Mouse (Mus musculus) heart, postnatal 0 days (tissue): ENCODE measurements around the gene Anapc7. TPM values are rescaled to one million over a fixed set of nuclear protein-coding genes. Genes with fewer than 3 reads are reported as not detected.

Source experiments
- ATAC-seq: fragments of 200-750 bp; cut with Nextera tagmentation; 2 replicates; pipeline ENCODE4 v1.8.0; 2017; ENCODE audit warnings: low read depth, moderate number of reproducible peaks, moderate library complexity; ENCODE audit not compliant: insufficient read depth
- DNase-seq: peaks from one replicate; pipeline ENCODE4 v3.0.0-alpha.2; 2016; ENCODE audit warnings: low spot score
- H3K27ac ChIP-seq: fragments of 300-500 bp; sonication (generic); 2 replicates; pipeline ENCODE4 v1.5.1; 2014; ENCODE audit warnings: low read depth, mild to moderate bottlenecking
- H3K27me3 ChIP-seq: fragments of 300-500 bp; sonication (generic); 2 replicates; pipeline ENCODE4 v1.6.1; 2014; ENCODE audit warnings: low read length, mixed read lengths; ENCODE audit not compliant: control insufficient read depth, insufficient read depth
- H3K36me3 ChIP-seq: fragments of 300-500 bp; sonication (generic); replicated peaks from 2 replicates; pipeline ENCODE4 v1.6.1; 2014; ENCODE audit warnings: low read length, mixed read lengths; ENCODE audit not compliant: control insufficient read depth, insufficient read depth
- H3K4me1 ChIP-seq: fragments of 300-500 bp; sonication (generic); 2 replicates; pipeline ENCODE4 v1.6.1; 2014; ENCODE audit warnings: antibody characterized with exemption; ENCODE audit not compliant: control insufficient read depth, insufficient read depth
- H3K4me2 ChIP-seq: fragments of 300-500 bp; sonication (generic); 2 replicates; pipeline ENCODE4 v1.6.1; 2014; ENCODE audit warnings: low read depth, mild to moderate bottlenecking, low read length, moderate library complexity
- H3K4me3 ChIP-seq: fragments of 300-500 bp; sonication (generic); 2 replicates; pipeline ENCODE4 v1.5.1; 2014; ENCODE audit warnings: low read depth, low read length
- H3K9ac ChIP-seq: fragments of 300-500 bp; sonication (generic); replicated peaks from 2 replicates; pipeline ENCODE4 v1.6.1; 2014; ENCODE audit warnings: low read depth, low read length, mixed read lengths
- H3K9me3 ChIP-seq: fragments of 300-500 bp; sonication (generic); replicated peaks from 2 replicates; pipeline ENCODE4 v1.6.1; 2016; ENCODE audit warnings: low read length; ENCODE audit not compliant: control insufficient read depth
- CTCF ChIP-seq: IDR thresholded peaks from 2 replicates; pipeline ENCODE4 v1.5.1; 2016; ENCODE audit warnings: antibody characterized with exemption, control low read depth, low read depth
- EP300 ChIP-seq: IDR thresholded peaks from 2 replicates; pipeline ENCODE4 v1.6.1; 2016; ENCODE audit warnings: antibody characterized with exemption, low read depth
- WGBS: fragments of 180-500 bp; shearing (Covaris S2); extraction: QIAGEN DNeasy Blood & Tissue Kit; methylation state at CpG from one replicate; pipeline ENCODE4 v1.1.7; 2014; 5-methylcytosine and 5-hydroxymethylcytosine counted together
- polyA plus RNA-seq: library from polyadenylated mRNA; unstranded; fragments of >200 nt; fragmentation: Nextera tagmentation; extraction: Ambion mirVana; gene quantifications from 2 replicates; pipeline ENCODE4 v1.2.1, GENCODE M21; 2015
- total RNA-seq: library from RNA; depleted of rRNA; stranded (reverse); fragments of >200 nt; gene quantifications from 2 replicates; pipeline ENCODE4 v1.2.3, GENCODE M21; 2014; ENCODE audit warnings: low replicate concordance

The Anapc7 gene
- total and polyA plus RNA-seq, 2 experiments from 2014 or later: 30.1 to 36.9 TPM

DNA sequence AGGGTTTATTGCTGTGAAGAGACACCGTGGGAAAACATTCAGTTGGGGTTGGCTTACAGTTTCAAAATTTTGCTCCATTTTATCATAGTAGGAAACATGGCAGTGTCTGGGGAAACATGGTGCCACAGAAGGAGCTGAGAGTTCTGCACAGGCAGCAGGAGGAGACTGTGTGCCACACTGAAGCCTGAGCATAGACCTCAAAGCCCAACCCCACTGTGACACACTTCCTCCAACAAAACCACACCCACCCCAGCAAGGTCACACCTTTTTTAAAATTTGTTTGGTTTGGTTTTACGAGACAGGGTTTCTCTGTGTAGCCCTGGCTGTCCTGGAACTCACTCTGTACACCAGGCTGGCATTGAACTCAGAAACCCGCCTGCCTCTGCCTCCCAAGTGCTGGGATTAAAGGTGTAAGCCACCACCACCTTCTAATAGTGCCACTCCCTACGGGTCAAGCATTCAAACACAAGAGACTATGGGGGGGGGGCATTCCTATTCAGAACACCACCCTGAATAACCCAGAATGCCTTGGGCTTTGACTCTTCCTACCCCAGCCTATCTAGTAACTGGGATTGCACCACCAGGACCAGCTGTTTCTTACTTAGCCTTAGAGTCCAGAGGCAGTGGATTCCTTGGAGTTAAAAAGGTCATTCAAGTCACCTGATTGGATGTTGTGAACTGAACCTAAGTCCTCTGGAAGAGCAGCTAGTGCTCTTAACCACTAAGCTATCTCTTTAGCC lies 8.7 kb downstream of the Anapc7 start:
- H3K36me3 ChIP-seq: peaks cover 71% of the 10 kb centered on the region
- DNase-seq (peak; percentile 5), ATAC-seq (no peak)
- H3K4me3 ChIP-seq: no peak overlapping the region
- no peak overlapping the region for H3K27ac ChIP-seq
- 94% methylated on average over 4 of the region's 4 CpGs for WGBS
- H3K27me3 ChIP-seq: no peaks in the 10 kb centered on the region
- no peak overlapping the region for H3K4me2 ChIP-seq
- no peaks in the 10 kb centered on the region for H3K4me1 ChIP-seq
- TF ChIP-seq CTCF (no peak), EP300 (no peak)
- H3K9me3 ChIP-seq: no peaks in the 10 kb centered on the region
- H3K9ac ChIP-seq: no peak overlapping the region

DNA sequence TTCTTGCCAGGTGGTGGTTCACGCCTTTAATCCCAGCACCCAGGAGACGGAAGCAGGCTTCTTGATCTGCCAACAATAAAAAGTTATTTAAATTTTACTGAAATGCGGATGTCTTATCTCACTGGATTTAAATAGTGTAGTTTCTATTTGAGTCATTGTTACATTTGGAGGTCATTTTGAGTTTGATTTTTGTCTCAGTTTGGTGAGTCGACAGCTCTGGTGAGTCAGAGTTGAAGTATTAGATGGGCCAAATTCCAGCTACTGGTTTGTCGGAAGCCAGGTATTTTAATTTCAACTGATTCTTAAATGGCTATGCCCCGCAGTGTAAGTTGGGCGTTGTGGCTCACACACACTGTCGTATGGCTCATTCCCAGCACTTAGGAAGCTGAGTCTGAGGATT lies 9.7 kb downstream of the Anapc7 start:
- no peak overlapping the region for H3K27ac ChIP-seq
- DNase-seq (no peak), ATAC-seq (no peak)
- no peaks in the 10 kb centered on the region for H3K27me3 ChIP-seq
- peaks cover 81% of the 10 kb centered on the region for H3K36me3 ChIP-seq
- no peak overlapping the region for H3K4me3 ChIP-seq
- no peaks in the 10 kb centered on the region for H3K9me3 ChIP-seq
- no peak overlapping the region for H3K9ac ChIP-seq
- WGBS: 62% methylated on average over 8 of the region's 8 CpGs
- no peak overlapping the region for H3K4me2 ChIP-seq
- TF ChIP-seq CTCF: no peak
- no peak for TF ChIP-seq EP300
- H3K4me1 ChIP-seq: no peaks in the 10 kb centered on the region

DNA sequence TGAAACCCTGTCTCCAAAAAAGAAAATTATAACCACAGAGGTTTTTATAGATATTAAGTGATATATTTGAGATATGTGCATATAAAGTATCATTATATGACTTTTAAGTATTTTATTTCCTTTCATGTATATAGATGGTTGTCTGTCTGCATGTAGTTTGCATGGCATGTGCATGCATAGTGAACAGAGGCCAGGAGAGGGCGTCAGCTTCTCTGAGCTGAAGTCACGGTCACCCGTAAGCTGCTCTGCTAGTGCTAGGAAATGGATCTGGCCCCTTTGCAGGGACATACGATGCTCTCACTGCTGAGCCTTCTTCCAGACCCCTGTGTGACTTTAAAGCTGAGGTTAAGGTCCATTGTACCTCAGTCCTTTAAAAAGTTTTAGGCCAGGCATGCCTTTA lies 13.0 kb downstream of the Anapc7 start:
- Histone ChIP-seq H3K4me1 (no peaks in the 10 kb centered on the region), H3K27me3 (no peaks in the 10 kb centered on the region), H3K9me3 (no peaks in the 10 kb centered on the region), H3K9ac (no peak overlapping the region), H3K4me3 (no peak overlapping the region), H3K36me3 (peaks cover 97% of the 10 kb centered on the region), H3K27ac (no peak overlapping the region), H3K4me2 (no peak overlapping the region)
- 80% methylated on average over 4 of the region's 4 CpGs for WGBS
- TF ChIP-seq CTCF: peak; percentile 13; the same call in 1 of the 2 replicates
- TF ChIP-seq EP300: no peak
- no peak for ATAC-seq
- DNase-seq: no peak

DNA sequence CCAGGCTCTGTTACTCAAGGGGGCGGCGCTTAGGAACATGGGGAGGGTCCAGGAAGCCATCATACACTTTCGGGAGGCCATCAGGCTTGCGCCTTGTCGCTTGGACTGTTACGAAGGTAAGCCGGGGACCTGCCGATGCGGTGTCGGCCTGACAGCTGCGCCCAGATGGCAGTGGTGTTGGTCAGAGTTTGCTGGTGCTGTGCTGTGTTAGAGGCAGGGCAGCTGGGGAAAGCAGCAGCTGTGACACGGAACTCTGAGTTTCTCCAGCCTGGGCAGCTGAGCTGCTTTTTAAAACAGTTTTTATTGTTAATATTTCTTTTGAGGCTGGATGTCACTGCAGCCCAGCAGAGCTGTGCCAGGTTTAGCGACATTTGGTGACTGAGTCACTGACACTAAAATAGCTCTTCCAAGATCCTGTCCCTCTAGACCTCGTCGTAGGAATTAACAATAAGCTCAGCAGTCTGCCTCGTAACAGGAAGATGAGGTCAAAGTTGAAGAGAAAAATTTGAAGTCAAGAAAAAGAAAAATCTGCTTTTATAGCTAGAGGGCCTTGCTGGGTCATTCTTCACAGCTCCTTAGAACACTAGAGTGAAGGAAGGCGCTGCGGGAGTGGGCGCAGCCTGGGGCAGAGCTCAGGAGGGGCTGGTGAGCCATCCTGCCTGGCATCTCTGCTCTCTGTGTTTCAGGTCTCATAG lies 18.1 kb downstream of the Anapc7 start:
- DNase-seq: peak; percentile 69
- Histone ChIP-seq H3K4me1 (no peaks in the 10 kb centered on the region), H3K4me2 (no peak overlapping the region), H3K27ac (peak overlapping the region; percentile 83), H3K9me3 (no peaks in the 10 kb centered on the region), H3K9ac (no peak overlapping the region), H3K36me3 (peaks cover 98% of the 10 kb centered on the region), H3K4me3 (no peak overlapping the region), H3K27me3 (no peaks in the 10 kb centered on the region)
- ATAC-seq: peak; percentile 78
- TF ChIP-seq CTCF (no peak), EP300 (no peak)
- WGBS: 63% methylated on average over 19 of the region's 19 CpGs

DNA sequence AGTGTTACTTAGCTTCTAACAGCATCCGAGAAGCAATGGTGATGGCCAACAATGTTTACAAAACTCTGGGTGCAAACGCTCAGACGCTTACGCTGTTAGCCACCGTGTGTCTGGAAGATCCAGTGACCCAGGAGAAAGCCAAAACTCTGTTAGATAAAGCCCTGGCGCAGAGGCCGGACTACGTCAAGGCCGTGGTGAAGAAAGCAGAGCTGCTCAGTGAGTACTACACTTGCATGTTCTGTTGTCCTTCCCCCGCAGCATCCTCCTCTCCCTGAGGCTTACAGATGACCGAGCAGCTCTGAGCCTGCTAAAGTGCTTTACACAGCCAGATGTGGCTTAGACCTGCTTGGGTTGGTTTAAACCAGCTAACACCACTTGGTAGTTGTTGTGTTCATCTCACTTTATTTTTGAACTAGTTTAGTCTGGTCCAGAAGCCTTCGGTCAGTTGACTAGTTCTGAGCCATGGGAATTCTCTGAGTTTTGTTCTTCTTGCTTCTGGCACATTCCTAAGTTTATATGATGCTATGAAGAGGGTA lies 18.7 kb downstream of the Anapc7 start:
- Histone ChIP-seq H3K9me3 (no peaks in the 10 kb centered on the region), H3K4me3 (no peak overlapping the region), H3K36me3 (peaks cover 98% of the 10 kb centered on the region), H3K9ac (no peak overlapping the region), H3K27ac (peak overlapping the region; percentile 83), H3K4me2 (no peak overlapping the region), H3K4me1 (no peaks in the 10 kb centered on the region), H3K27me3 (no peaks in the 10 kb centered on the region)
- 0 out of 2 replicates have a peak, but pooled peaks have one; percentile 6 for ATAC-seq
- WGBS: 84% methylated on average over 12 of the region's 12 CpGs
- DNase-seq: no peak
- TF ChIP-seq CTCF (no peak), EP300 (no peak)
